In genomic region chr11:19262832-19263231, GRCm38 (mm10) we compare ENCODE assay signal across 23 mouse cellular contexts.
"Had no signal": no experiment of that assay in that cellular context is flagged by ENCODE, and none has a peak within 500 bp of the region (broad histone marks: within the 10 kb centered on the region; RNA-seq: fewer than 3 reads in every experiment).

No protein-coding gene starts in this region.

- H3K4me2 ChIP-seq: limb, embryonic 12.5 days; limb, embryonic 15.5 days; liver, embryonic 11.5 days; lung, embryonic 15.5 days; midbrain, embryonic 13.5 days; neural tube, embryonic 12.5 days; neural tube, embryonic 15.5 days had no signal

- H3K27me3 ChIP-seq: lung, embryonic 15.5 days; megakaryocyte, embryonic 14.5 days; midbrain, embryonic 13.5 days; neural tube, embryonic 12.5 days; neural tube, embryonic 15.5 days had no signal

- H3K36me3 ChIP-seq: limb, embryonic 12.5 days; limb, embryonic 15.5 days; lung, embryonic 15.5 days; midbrain, embryonic 10.5 days; midbrain, embryonic 13.5 days; neural tube, embryonic 12.5 days; neural tube, embryonic 15.5 days had no signal

- DNase-seq: kidney, postnatal 36 days; left cerebral cortex, postnatal 4 days; lung, adult 18-20 months; lung, postnatal 10 days; lung, postnatal 36 days; right cerebral cortex, adult 18-20 months; right cerebral cortex, postnatal 14 days; right cerebral cortex, postnatal 4 days; thymus, adult 2 months; thymus, postnatal 14 days; thymus, postnatal 4 days had no signal

- H3K9ac ChIP-seq: limb, embryonic 12.5 days; limb, embryonic 15.5 days; liver, embryonic 14.5 days; lung, embryonic 15.5 days; midbrain, embryonic 13.5 days; neural tube, embryonic 12.5 days; neural tube, embryonic 15.5 days had no signal

- H3K4me1 ChIP-seq: limb, embryonic 15.5 days; lung, embryonic 15.5 days; megakaryocyte, embryonic 14.5 days; midbrain, embryonic 10.5 days; neural tube, embryonic 12.5 days had no signal

- H3K4me3 ChIP-seq: limb, embryonic 12.5 days; limb, embryonic 15.5 days; lung, embryonic 15.5 days; megakaryocyte, embryonic 14.5 days; midbrain, embryonic 10.5 days; midbrain, embryonic 13.5 days; neural tube, embryonic 12.5 days; neural tube, embryonic 15.5 days had no signal

- ATAC-seq: midbrain, embryonic 13.5 days had no signal

- H3K9me3 ChIP-seq: limb, embryonic 12.5 days; limb, embryonic 15.5 days; lung, embryonic 15.5 days; midbrain, embryonic 10.5 days; midbrain, embryonic 13.5 days; neural tube, embryonic 12.5 days; neural tube, embryonic 15.5 days had no signal

- H3K27ac ChIP-seq: kidney, postnatal 0 days; limb, embryonic 12.5 days; limb, embryonic 15.5 days; liver, embryonic 14.5 days; lung, embryonic 15.5 days; midbrain, embryonic 10.5 days; midbrain, embryonic 13.5 days; neural tube, embryonic 12.5 days; neural tube, embryonic 15.5 days; stomach, postnatal 0 days had no signal
